Mouse (Mus musculus): ENCODE data around the gene Ncam2. TPM values are rescaled to one million over a fixed set of nuclear protein-coding genes. Genes with fewer than 3 reads are reported as not detected.
A peak's percentile ranks its signal among the peaks of the same experiment; 100 is the strongest.

The Ncam2 gene
- polyA plus RNA-seq, 1 experiment, result 0.31 TPM

GRCm38 (mm10) chr16:81303806-81304205 lies 103.3 kb downstream of the Ncam2 start:
- Histone ChIP-seq H3K36me3 (ENCODE audit: control insufficient read depth, insufficient read depth, low read length) (no peaks in the 10 kb centered on the region), H3K4me1 (ENCODE audit: control insufficient read depth, insufficient read depth, low read length) (no peaks in the 10 kb centered on the region), H3K27ac (ENCODE audit: insufficient read depth, low read depth, low read length) (no peak overlapping the region), H3K27me3 (replicated peaks; ENCODE audit: control insufficient read depth, insufficient read depth, low read length) (no peaks in the 10 kb centered on the region), H3K4me3 (ENCODE audit: insufficient read depth, low read depth, low read length) (no peak overlapping the region)
- WGBS, result 72% methylated on average over 2 of the region's 2 CpGs
- no peak for DNase-seq
- TF ChIP-seq POLR2A (IDR thresholded peaks at IDR 0.05; ENCODE audit: low read depth, low read length) (no peak), CTCF (conservative IDR thresholded peaks at IDR 0.05; ENCODE audit: insufficient read depth, insufficient read length, low read depth, low read length) (no peak)

DNA sequence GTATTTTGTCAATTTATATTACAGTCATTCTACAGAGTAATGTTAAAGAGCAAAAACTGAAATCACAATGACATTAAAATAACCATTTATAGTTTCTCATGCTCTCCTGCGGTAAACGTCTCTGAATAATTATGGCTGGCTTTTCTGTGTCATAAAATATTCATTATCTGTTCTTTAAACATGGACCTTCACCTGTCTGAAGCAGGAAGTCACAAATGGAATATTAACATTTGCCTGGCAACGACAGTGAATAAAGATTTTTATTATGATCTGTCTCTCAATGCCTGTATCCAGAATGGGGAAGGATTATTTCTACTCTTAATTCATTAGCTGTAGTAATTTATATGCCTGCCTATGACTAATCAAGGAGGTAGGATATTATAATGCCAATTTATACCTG lies 108.7 kb downstream of the Ncam2 start:
- Histone ChIP-seq H3K36me3 (ENCODE audit: control insufficient read depth, insufficient read depth, low read length) (no peaks in the 10 kb centered on the region), H3K4me3 (ENCODE audit: insufficient read depth, low read depth, low read length) (no peak overlapping the region), H3K27me3 (replicated peaks; ENCODE audit: control insufficient read depth, insufficient read depth, low read length) (no peaks in the 10 kb centered on the region), H3K27ac (ENCODE audit: insufficient read depth, low read depth, low read length) (no peak overlapping the region), H3K4me1 (ENCODE audit: control insufficient read depth, insufficient read depth, low read length) (no peaks in the 10 kb centered on the region)
- TF ChIP-seq CTCF (conservative IDR thresholded peaks at IDR 0.05; ENCODE audit: insufficient read depth, insufficient read length, low read depth, low read length), result no peak
- no peak for TF ChIP-seq POLR2A (IDR thresholded peaks at IDR 0.05; ENCODE audit: low read depth, low read length)
- DNase-seq, result no peak
- WGBS, result 89% methylated on average over 3 of the region's 3 CpGs

- Histone ChIP-seq H3K4me1 (ENCODE audit: control insufficient read depth, insufficient read depth, low read length) (no peaks in the 10 kb centered on the region), H3K27ac (ENCODE audit: insufficient read depth, low read depth, low read length) (no peak overlapping the region), H3K4me3 (ENCODE audit: insufficient read depth, low read depth, low read length) (no peak overlapping the region), H3K36me3 (ENCODE audit: control insufficient read depth, insufficient read depth, low read length) (no peaks in the 10 kb centered on the region), H3K27me3 (replicated peaks; ENCODE audit: control insufficient read depth, insufficient read depth, low read length) (no peaks in the 10 kb centered on the region)
- TF ChIP-seq CTCF (conservative IDR thresholded peaks at IDR 0.05; ENCODE audit: insufficient read depth, insufficient read length, low read depth, low read length), result no peak
- no peak for TF ChIP-seq POLR2A (IDR thresholded peaks at IDR 0.05; ENCODE audit: low read depth, low read length)
- DNase-seq, result no peak
- 88% methylated on average over 1 of the region's 1 CpGs for WGBS
Observed at GRCm38 (mm10) chr16:81319037-81319436, 118.5 kb downstream of the Ncam2 start.

DNA sequence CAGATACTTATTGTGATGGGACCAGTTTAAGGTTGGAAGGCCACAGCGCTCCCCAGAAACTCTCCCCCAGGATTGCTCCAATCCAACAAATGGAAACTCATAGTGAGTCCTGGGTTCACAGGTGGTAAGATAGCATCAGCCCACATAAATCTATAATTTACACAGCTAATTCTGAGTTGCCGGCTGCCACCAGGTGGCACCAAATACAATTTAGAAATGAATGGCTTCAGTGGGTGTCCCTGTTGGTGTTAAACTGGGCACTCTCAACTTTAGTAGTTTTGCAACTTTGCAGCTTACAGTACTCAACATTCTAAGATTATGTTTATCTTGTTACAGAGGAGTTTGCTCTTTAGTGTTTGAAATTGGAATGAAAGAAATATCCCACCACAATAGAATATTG lies 130.0 kb downstream of the Ncam2 start:
- TF ChIP-seq POLR2A (IDR thresholded peaks at IDR 0.05; ENCODE audit: low read depth, low read length) (no peak), CTCF (conservative IDR thresholded peaks at IDR 0.05; ENCODE audit: insufficient read depth, insufficient read length, low read depth, low read length) (peak; percentile 50)
- Histone ChIP-seq H3K27me3 (replicated peaks; ENCODE audit: control insufficient read depth, insufficient read depth, low read length) (no peaks in the 10 kb centered on the region), H3K4me1 (ENCODE audit: control insufficient read depth, insufficient read depth, low read length) (no peaks in the 10 kb centered on the region), H3K36me3 (ENCODE audit: control insufficient read depth, insufficient read depth, low read length) (no peaks in the 10 kb centered on the region), H3K27ac (ENCODE audit: insufficient read depth, low read depth, low read length) (no peak overlapping the region), H3K4me3 (ENCODE audit: insufficient read depth, low read depth, low read length) (no peak overlapping the region)
- WGBS, result 8% methylated on average over 2 of the region's 2 CpGs
- DNase-seq, result peak; percentile 24

- WGBS, result 62% methylated on average over 2 of the region's 2 CpGs
- no peak for TF ChIP-seq CTCF (conservative IDR thresholded peaks at IDR 0.05; ENCODE audit: insufficient read depth, insufficient read length, low read depth, low read length)
- TF ChIP-seq POLR2A (IDR thresholded peaks at IDR 0.05; ENCODE audit: low read depth, low read length), result no peak
- Histone ChIP-seq H3K4me3 (ENCODE audit: insufficient read depth, low read depth, low read length) (no peak overlapping the region), H3K27me3 (replicated peaks; ENCODE audit: control insufficient read depth, insufficient read depth, low read length) (no peaks in the 10 kb centered on the region), H3K27ac (ENCODE audit: insufficient read depth, low read depth, low read length) (no peak overlapping the region), H3K4me1 (ENCODE audit: control insufficient read depth, insufficient read depth, low read length) (no peaks in the 10 kb centered on the region), H3K36me3 (ENCODE audit: control insufficient read depth, insufficient read depth, low read length) (no peaks in the 10 kb centered on the region)
- no peak for DNase-seq
Observed at GRCm38 (mm10) chr16:81365901-81366300, 165.4 kb downstream of the Ncam2 start.

GRCm38 (mm10) chr16:81374234-81374633 lies 173.7 kb downstream of the Ncam2 start:
- DNase-seq, result no peak
- H3K36me3 ChIP-seq (ENCODE audit: control insufficient read depth, insufficient read depth, low read length), result no peaks in the 10 kb centered on the region
- 87% methylated on average over 8 of the region's 8 CpGs for WGBS
- TF ChIP-seq CTCF (conservative IDR thresholded peaks at IDR 0.05; ENCODE audit: insufficient read depth, insufficient read length, low read depth, low read length), result no peak
- no peaks in the 10 kb centered on the region for H3K27me3 ChIP-seq (replicated peaks; ENCODE audit: control insufficient read depth, insufficient read depth, low read length)
- no peak overlapping the region for H3K27ac ChIP-seq (ENCODE audit: insufficient read depth, low read depth, low read length)
- no peak overlapping the region for H3K4me3 ChIP-seq (ENCODE audit: insufficient read depth, low read depth, low read length)
- H3K4me1 ChIP-seq (ENCODE audit: control insufficient read depth, insufficient read depth, low read length), result no peaks in the 10 kb centered on the region

- TF ChIP-seq CTCF (conservative IDR thresholded peaks at IDR 0.05; ENCODE audit: insufficient read depth, insufficient read length, low read depth, low read length), result no peak
- no peak for TF ChIP-seq POLR2A (IDR thresholded peaks at IDR 0.05; ENCODE audit: low read depth, low read length)
- Histone ChIP-seq H3K4me1 (ENCODE audit: control insufficient read depth, insufficient read depth, low read length) (no peaks in the 10 kb centered on the region), H3K27ac (ENCODE audit: insufficient read depth, low read depth, low read length) (no peak overlapping the region), H3K36me3 (ENCODE audit: control insufficient read depth, insufficient read depth, low read length) (no peaks in the 10 kb centered on the region), H3K4me3 (ENCODE audit: insufficient read depth, low read depth, low read length) (no peak overlapping the region), H3K27me3 (replicated peaks; ENCODE audit: control insufficient read depth, insufficient read depth, low read length) (no peaks in the 10 kb centered on the region)
- 90% methylated on average over 4 of the region's 4 CpGs for WGBS
- no peak for DNase-seq
Observed at GRCm38 (mm10) chr16:81380434-81380833, 179.9 kb downstream of the Ncam2 start.

GRCm38 (mm10) chr16:81388646-81389045 lies 188.1 kb downstream of the Ncam2 start:
- Histone ChIP-seq H3K27me3 (replicated peaks; ENCODE audit: control insufficient read depth, insufficient read depth, low read length) (no peaks in the 10 kb centered on the region), H3K27ac (ENCODE audit: insufficient read depth, low read depth, low read length) (no peak overlapping the region), H3K36me3 (ENCODE audit: control insufficient read depth, insufficient read depth, low read length) (no peaks in the 10 kb centered on the region), H3K4me3 (ENCODE audit: insufficient read depth, low read depth, low read length) (no peak overlapping the region), H3K4me1 (ENCODE audit: control insufficient read depth, insufficient read depth, low read length) (no peaks in the 10 kb centered on the region)
- 59% methylated on average over 2 of the region's 2 CpGs for WGBS
- TF ChIP-seq CTCF (conservative IDR thresholded peaks at IDR 0.05; ENCODE audit: insufficient read depth, insufficient read length, low read depth, low read length) (no peak), POLR2A (IDR thresholded peaks at IDR 0.05; ENCODE audit: low read depth, low read length) (no peak)
- no peak for DNase-seq
